Mouse (Mus musculus) heart, postnatal 4 days (tissue): ENCODE results near the gene Rbfox1. TPM values are rescaled to one million over a fixed set of nuclear protein-coding genes. Genes with fewer than 3 reads are reported as not detected.

ENCODE experiments used
- DNase-seq: peaks from one replicate; pipeline ENCODE4 v3.0.0; 2021
- total RNA-seq, 2 experiments: library from RNA; stranded (reverse); gene quantifications; 2 replicates each; pipeline ENCODE4 v1.2.3; 2021

Gene Rbfox1
- total RNA-seq, 2 experiments from 2014 or later, result 22.3 to 24.5 TPM

GRCm38 (mm10) chr16:7407862-7408640 is 1522.9 kb downstream of the Rbfox1 start:
- no peak for DNase-seq

GRCm38 (mm10) chr16:7419655-7420281 is 1534.6 kb downstream of the Rbfox1 start:
- DNase-seq, result peak; percentile 39

DNA sequence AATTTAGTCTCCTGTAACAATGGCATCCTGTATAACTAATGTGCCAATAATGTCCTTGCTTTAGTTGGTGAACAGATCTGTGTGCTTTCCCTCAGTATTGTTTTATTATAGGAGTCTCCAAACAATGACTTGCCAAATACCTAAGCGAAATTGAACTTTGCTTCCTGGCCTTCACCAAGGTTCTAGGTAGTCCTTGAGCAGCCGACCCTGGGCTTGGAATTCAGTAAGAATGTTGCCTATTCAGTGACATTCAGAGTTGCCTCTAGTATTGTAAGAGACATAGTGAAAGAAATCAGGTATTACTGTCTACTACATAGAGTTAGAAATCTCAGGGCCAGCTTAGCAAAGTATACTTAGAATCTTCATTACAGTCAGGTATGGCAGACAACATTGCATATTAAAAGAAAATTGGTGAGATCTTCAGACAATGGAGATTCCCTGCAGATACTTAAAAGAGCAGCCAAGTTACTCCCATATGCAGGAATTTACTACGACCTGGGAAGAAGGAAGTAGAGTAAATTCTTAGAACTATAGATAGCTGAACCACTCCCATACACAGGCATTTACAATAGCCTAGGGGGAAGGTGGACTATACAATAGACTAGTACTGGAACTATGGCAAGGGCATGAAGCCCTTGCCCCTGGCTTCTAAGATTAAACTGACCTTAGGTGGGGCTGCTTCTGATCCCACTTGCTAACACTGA is 1540.4 kb downstream of the Rbfox1 start:
- no peak for DNase-seq

GRCm38 (mm10) chr16:7433296-7433695 is 1548.1 kb downstream of the Rbfox1 start:
- DNase-seq, result no peak

DNA sequence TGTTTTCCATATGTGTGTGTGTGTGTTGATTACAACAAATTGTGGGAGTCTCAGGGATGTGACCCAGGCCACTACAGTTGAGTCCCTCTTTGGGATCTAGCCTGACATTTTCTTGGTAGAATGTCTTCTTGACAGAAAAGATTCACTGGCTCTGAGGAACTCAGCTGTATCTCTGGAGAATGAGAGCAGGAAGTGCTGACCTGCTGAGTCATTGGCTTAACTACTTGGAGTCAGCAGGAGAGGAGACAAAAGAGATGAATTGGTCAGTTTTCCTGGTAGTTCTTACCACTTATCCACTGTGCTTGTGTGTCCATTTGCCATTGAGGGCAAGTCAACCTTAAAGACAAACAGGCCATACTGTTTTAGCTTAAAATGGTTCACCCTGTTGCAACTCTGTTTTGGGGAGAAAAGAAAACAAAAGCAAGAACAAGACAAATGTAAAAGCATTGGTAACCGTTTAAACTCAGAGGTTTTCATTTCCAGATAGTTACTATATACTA is 1561.7 kb downstream of the Rbfox1 start:
- DNase-seq, result no peak

DNA sequence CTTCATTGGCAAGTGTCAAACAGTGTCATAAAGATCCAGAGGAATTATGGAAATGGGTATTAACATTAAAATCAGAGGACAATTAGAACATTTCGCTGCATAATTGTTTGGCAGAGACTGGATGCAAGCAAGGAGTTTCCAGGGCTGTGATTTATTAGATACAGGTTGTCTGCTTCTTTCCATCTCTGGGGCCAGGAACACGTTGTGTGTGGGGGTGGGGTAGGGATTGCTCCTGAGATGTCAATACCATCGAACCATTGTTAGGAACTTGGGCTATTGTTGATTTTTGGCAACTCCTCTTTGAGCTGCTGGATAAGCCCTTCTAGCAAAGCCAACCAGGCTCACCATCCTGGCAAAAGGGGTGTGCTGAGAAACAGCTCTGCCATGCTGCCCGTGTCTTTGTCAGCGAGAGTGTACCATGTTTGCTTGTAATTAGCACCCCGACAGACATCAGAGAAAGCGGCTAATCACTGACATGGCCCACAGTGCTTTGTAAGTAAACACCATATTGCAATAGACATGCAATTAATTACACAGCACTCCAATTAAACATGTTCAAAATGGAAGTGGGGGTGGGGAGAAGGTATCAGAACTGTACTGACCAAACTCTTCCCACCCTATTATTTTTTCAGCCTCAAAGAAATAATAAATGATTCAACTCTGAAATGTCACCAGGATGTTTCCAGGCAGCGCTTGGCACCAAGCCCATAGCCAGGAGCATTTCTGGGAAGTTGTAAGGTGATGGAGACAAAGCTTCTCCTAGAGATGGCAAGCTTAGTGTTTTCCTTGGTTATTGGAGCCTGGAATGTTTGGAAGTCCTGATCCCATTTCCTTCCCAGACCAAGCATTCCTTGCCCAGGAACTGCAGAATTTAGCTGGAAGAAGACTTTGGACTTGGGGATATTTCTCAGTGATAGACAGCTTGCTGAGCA is 1562.8 kb downstream of the Rbfox1 start:
- peak; percentile 48 for DNase-seq

DNA sequence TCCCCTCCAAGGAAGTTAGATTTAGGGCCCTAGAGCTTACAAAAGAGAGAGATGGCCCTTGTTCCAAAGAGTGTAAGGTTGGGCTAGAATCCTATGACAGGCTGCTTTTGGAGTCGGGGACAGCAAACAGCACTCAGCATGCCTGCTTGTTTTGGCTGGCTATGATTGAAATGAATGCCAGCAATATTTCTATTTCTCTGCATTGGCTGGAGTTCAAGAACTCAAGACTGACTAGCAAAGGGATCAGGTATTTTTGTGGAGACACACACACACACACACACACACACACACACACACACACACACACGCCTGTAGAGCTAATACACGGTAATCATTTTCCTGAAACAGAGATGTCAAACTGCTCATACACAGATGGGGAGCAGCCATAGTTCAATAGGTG is 1566.0 kb downstream of the Rbfox1 start:
- DNase-seq, result no peak

DNA sequence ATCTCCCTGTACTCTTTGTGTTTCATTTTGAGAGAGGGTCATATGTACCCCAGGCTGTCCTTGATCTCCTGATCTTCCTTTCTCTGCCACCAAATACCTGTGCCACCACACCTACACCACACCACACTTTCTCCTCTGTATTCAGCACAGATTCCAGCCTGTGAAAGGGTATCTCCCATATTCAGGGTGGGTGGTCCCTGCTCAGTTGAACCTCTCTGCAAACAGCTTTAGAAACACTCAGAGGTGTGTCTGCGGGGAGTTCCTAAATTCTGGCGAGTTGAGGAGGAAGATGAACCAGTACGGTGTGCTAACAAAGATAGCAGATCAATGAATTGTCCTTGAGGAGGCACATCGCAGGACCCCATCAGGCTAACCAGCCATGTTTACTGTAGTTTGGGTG is 1572.4 kb downstream of the Rbfox1 start:
- no peak for DNase-seq
